Mouse (Mus musculus): ENCODE results near the gene Atp6v1f.

DNA sequence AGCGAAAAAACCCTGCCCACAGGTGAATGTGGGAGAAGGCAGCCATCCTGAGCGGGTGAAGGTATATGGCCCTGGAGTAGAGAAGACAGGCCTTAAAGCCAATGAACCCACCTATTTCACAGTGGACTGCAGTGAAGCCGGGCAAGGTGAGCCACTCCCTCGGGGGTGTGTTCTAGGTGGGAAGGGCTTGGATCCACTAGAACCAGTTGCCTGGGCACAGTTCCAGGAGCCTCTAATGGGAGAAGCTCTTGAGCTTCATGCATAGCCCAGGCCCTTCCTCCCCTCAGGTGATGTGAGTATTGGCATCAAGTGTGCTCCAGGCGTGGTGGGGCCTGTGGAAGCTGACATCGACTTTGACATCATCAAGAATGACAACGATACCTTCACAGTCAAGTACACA lies 22.2 kb upstream of the Atp6v1f start:
- TF ChIP-seq ZNF384 (IDR thresholded peaks at IDR 0.05; ENCODE audit: low read depth, low read length), result no peak
- TF ChIP-seq ZC3H11A (IDR thresholded peaks at IDR 0.05; ENCODE audit: borderline replicate concordance, low read depth, low read length), result no peak
